Mouse (Mus musculus): ENCODE measurements around the gene Idua.

- TF ChIP-seq CTCF (IDR thresholded peaks at IDR 0.05; ENCODE audit: control insufficient read depth, insufficient read depth, low read length) = no peak
- TF ChIP-seq POLR2A (IDR thresholded peaks at IDR 0.05; ENCODE audit: borderline replicate concordance, control insufficient read depth, low read depth, low read length) = no peak
These were observed 29.0 kb downstream of the Idua start for GRCm38 (mm10) chr5:108689091-108689490.

Measured in bone marrow, adult 2 months (tissue).